11 mouse cellular contexts compared by ENCODE assay signal in the genomic region with DNA sequence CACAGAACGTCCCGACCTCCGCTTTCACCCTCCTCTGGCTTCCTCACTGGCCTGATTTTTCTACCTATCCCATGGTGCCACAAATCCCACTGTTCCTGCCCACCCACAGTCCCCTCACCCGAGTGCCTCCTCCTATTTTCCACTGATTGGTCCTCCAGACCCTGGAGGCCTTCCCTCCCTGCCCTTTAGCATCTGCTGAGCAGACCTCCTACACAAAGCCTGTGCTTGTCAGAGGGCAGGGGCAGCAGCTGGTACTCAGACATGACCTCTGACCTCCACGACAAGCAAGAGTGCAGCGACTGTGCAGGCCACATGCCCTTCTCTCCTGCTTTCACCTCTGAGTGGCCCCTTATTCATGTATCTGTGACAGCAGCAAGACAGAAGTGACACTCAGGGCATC.
DNase-seq lines count a peak whose midpoint lies in the region; ATAC-seq lines count a peak whose summit lies in the region.
"Had no signal": no experiment of that assay in that cellular context is flagged by ENCODE, and none has a peak within 500 bp of the region (broad histone marks: within the 10 kb centered on the region; RNA-seq: fewer than 3 reads in every experiment).

No protein-coding gene starts in this region.

- H3K9ac ChIP-seq in kidney, embryonic 15.5 days, result no peak overlapping the region
- H3K9ac ChIP-seq in embryonic facial prominence, embryonic 13.5 days, result peak overlapping the region; percentile 36; the same call in 1 of the 2 replicates
- H3K9ac ChIP-seq in intestine, embryonic 15.5 days, result 0 out of 2 replicates have a peak overlapping the region, but pooled peaks have one; percentile 12

- H3K4me1 ChIP-seq in kidney, embryonic 15.5 days, result peaks cover 37% of the 10 kb centered on the region
- H3K4me1 ChIP-seq in embryonic facial prominence, embryonic 13.5 days, result peaks cover 76% of the 10 kb centered on the region
- H3K4me1 ChIP-seq in intestine, embryonic 15.5 days (replicated peaks), result peaks cover 21% of the 10 kb centered on the region

- WGBS in kidney, embryonic 15.5 days, result 37% methylated on average over 6 of the region's 6 CpGs
- WGBS in embryonic facial prominence, embryonic 13.5 days, result 34% methylated on average over 6 of the region's 6 CpGs
- 47% methylated on average over 6 of the region's 6 CpGs for WGBS in intestine, embryonic 15.5 days

- H3K36me3 ChIP-seq in kidney, embryonic 15.5 days, result no peaks in the 10 kb centered on the region
- H3K36me3 ChIP-seq in embryonic facial prominence, embryonic 13.5 days, result peaks cover 6% of the 10 kb centered on the region
- no peaks in the 10 kb centered on the region for H3K36me3 ChIP-seq in intestine, embryonic 15.5 days
- H3K36me3 ChIP-seq: heart, embryonic 15.5 days had no signal

- H3K27ac ChIP-seq in kidney, embryonic 15.5 days, result no peak overlapping the region
- peak overlapping the region; percentile 62; the same call in 1 of the 2 replicates for H3K27ac ChIP-seq in embryonic facial prominence, embryonic 13.5 days
- peak overlapping the region; percentile 75 for H3K27ac ChIP-seq in intestine, embryonic 15.5 days

- H3K9me3 ChIP-seq in kidney, embryonic 15.5 days (replicated peaks), result no peaks in the 10 kb centered on the region
- H3K9me3 ChIP-seq in embryonic facial prominence, embryonic 13.5 days, result no peaks in the 10 kb centered on the region
- no peaks in the 10 kb centered on the region for H3K9me3 ChIP-seq in intestine, embryonic 15.5 days
- H3K9me3 ChIP-seq: heart, embryonic 15.5 days had no signal

- ATAC-seq in kidney, embryonic 15.5 days (replicated peaks; ENCODE audit: low FRiP score), result 0 out of 2 replicates have a peak, but pooled peaks have one; percentile 24
- ATAC-seq in embryonic facial prominence, embryonic 13.5 days (ENCODE audit: insufficient number of reproducible peaks, insufficient read depth, low FRiP score, low TSS enrichment, low read depth), result no peak
- no peak for ATAC-seq in intestine, embryonic 15.5 days

- H3K4me3 ChIP-seq in kidney, embryonic 15.5 days (replicated peaks), result no peak overlapping the region
- no peak overlapping the region for H3K4me3 ChIP-seq in embryonic facial prominence, embryonic 13.5 days
- H3K4me3 ChIP-seq in intestine, embryonic 15.5 days (replicated peaks), result no peak overlapping the region
- H3K4me3 ChIP-seq: heart, embryonic 15.5 days had no signal

- no peak for DNase-seq in kidney, postnatal 25 days
- DNase-seq in retina, postnatal 1 day, result peak; percentile 94
- DNase-seq in urinary bladder, adult 18-20 months (ENCODE audit: low spot score in 2 of 2), result no peak
- no peak for DNase-seq in layer of hippocampus, postnatal 10 days (ENCODE audit: low spot score in 2 of 2)
- DNase-seq: kidney, postnatal 14 days; spleen, adult 18-20 months; thymus, postnatal 25 days had no signal

- H3K4me2 ChIP-seq in kidney, embryonic 15.5 days, result no peak overlapping the region
- 0 out of 2 replicates have a peak overlapping the region, but pooled peaks have one; percentile 2 for H3K4me2 ChIP-seq in embryonic facial prominence, embryonic 13.5 days
- no peak overlapping the region for H3K4me2 ChIP-seq in intestine, embryonic 15.5 days (replicated peaks)

- no peaks in the 10 kb centered on the region for H3K27me3 ChIP-seq in kidney, embryonic 15.5 days
- H3K27me3 ChIP-seq in embryonic facial prominence, embryonic 13.5 days, result no peaks in the 10 kb centered on the region
- H3K27me3 ChIP-seq in intestine, embryonic 15.5 days (replicated peaks), result no peaks in the 10 kb centered on the region
- H3K27me3 ChIP-seq: heart, embryonic 15.5 days had no signal
